Mouse (Mus musculus) erythroblast, embryonic 14.5 days (primary cell): ENCODE measurements around the gene Npnt.

Experiments
- GATA1 ChIP-seq: IDR thresholded peaks from 2 replicates; pipeline ENCODE4 v1.6.1; 2012; ENCODE audit warnings: low read length, inconsistent platforms, mixed read lengths
- TAL1 ChIP-seq: IDR thresholded peaks from 3 replicates; pipeline ENCODE4 v1.6.1; 2012; ENCODE audit warnings: low read length, inconsistent platforms, mixed read lengths

- no peak for TF ChIP-seq GATA1
- TF ChIP-seq TAL1, result no peak
Observed at GRCm38 (mm10) chr3:132907506-132908203, 42.4 kb downstream of the Npnt start.
